Mouse (Mus musculus): Measurements from ENCODE around the gene Jsrp1. TPM values are rescaled to one million over a fixed set of nuclear protein-coding genes. Genes with fewer than 3 reads are reported as not detected.
A peak's percentile ranks its signal among the peaks of the same experiment; 100 is the strongest.

The Jsrp1 gene
- total and polyA plus RNA-seq, 2 experiments from 2014 or later = 1.4 TPM; not detected in 1

- H3K4me2 ChIP-seq (ENCODE audit: low read depth, low read length) = no peak overlapping the region
- no peak for TF ChIP-seq CTCF (IDR thresholded peaks at IDR 0.05; ENCODE audit: low read depth)
- no peaks in the 10 kb centered on the region for H3K27me3 ChIP-seq (ENCODE audit: insufficient read depth, low read length)
- no peaks in the 10 kb centered on the region for H3K9me3 ChIP-seq (ENCODE audit: low read length)
- no peak for DNase-seq (ENCODE audit: low spot score)
- H3K36me3 ChIP-seq (ENCODE audit: insufficient read depth, low read length) = peaks cover 36% of the 10 kb centered on the region
- H3K9ac ChIP-seq (replicated peaks; ENCODE audit: low read length) = no peak overlapping the region
- H3K4me1 ChIP-seq (ENCODE audit: insufficient read depth, low read length) = peaks cover 13% of the 10 kb centered on the region
- ATAC-seq = no peak
- H3K27ac ChIP-seq = no peak overlapping the region
- H3K4me3 ChIP-seq (ENCODE audit: low read length) = no peak overlapping the region
- 90% methylated on average over 10 of the region's 10 CpGs for WGBS
Observed at GRCm38 (mm10) chr10:80802204-80802912, 10.9 kb downstream of the Jsrp1 start.

- peak overlapping the region; percentile 87 for H3K4me3 ChIP-seq (ENCODE audit: low read length)
- H3K4me2 ChIP-seq (ENCODE audit: low read depth, low read length) = peak overlapping the region; percentile 97
- DNase-seq (ENCODE audit: low spot score) (peak; percentile 43), ATAC-seq (no peak)
- 3% methylated on average over 18 of the region's 18 CpGs for WGBS
- peaks cover 13% of the 10 kb centered on the region for H3K4me1 ChIP-seq (ENCODE audit: insufficient read depth, low read length)
- H3K9ac ChIP-seq (replicated peaks; ENCODE audit: low read length) = peak overlapping the region; percentile 96
- H3K27me3 ChIP-seq (ENCODE audit: insufficient read depth, low read length) = no peaks in the 10 kb centered on the region
- H3K36me3 ChIP-seq (ENCODE audit: insufficient read depth, low read length) = peaks cover 38% of the 10 kb centered on the region
- peak overlapping the region; percentile 97 for H3K27ac ChIP-seq
- no peak for TF ChIP-seq CTCF (IDR thresholded peaks at IDR 0.05; ENCODE audit: low read depth)
- no peaks in the 10 kb centered on the region for H3K9me3 ChIP-seq (ENCODE audit: low read length)
Observed at GRCm38 (mm10) chr10:80799070-80799566, 14.2 kb downstream of the Jsrp1 start.

- under 1% methylated on average over 93 of the region's 104 CpGs for WGBS
- H3K36me3 ChIP-seq (ENCODE audit: insufficient read depth, low read length) = peaks cover 36% of the 10 kb centered on the region
- peak; percentile 99 for DNase-seq (ENCODE audit: low spot score)
- peak within 1 kb of the TSS; percentile 97 for H3K27ac ChIP-seq
- no peak for TF ChIP-seq CTCF (IDR thresholded peaks at IDR 0.05; ENCODE audit: low read depth)
- H3K9ac ChIP-seq (replicated peaks; ENCODE audit: low read length) = peak within 1 kb of the TSS; percentile 96
- ATAC-seq = peak; percentile 92
- peaks cover 13% of the 10 kb centered on the region for H3K4me1 ChIP-seq (ENCODE audit: insufficient read depth, low read length)
- no peaks in the 10 kb centered on the region for H3K9me3 ChIP-seq (ENCODE audit: low read length)
- no peaks in the 10 kb centered on the region for H3K27me3 ChIP-seq (ENCODE audit: insufficient read depth, low read length)
- H3K4me2 ChIP-seq (ENCODE audit: low read depth, low read length) = peak within 1 kb of the TSS; percentile 97
- peak within 1 kb of the TSS; percentile 87 for H3K4me3 ChIP-seq (ENCODE audit: low read length)
Observed at GRCm38 (mm10) chr10:80798150-80799006, 14.9 kb downstream of the Jsrp1 start, which contains the start of the genes Sf3a2 and Plekhj1. Gene Sf3a2 (plus strand): TSS chr10:80798198. Gene Plekhj1 (minus strand): TSS chr10:80798626.

GRCm38 (mm10) chr10:80797186-80798149, 15.8 kb downstream of the Jsrp1 start:
- Histone ChIP-seq H3K4me3 (ENCODE audit: low read length) (peak overlapping the region; percentile 87), H3K4me1 (ENCODE audit: insufficient read depth, low read length) (peaks cover 13% of the 10 kb centered on the region), H3K4me2 (ENCODE audit: low read depth, low read length) (peak overlapping the region; percentile 97), H3K27ac (peak overlapping the region; percentile 97), H3K9me3 (ENCODE audit: low read length) (no peaks in the 10 kb centered on the region), H3K9ac (replicated peaks; ENCODE audit: low read length) (peak overlapping the region; percentile 96), H3K27me3 (ENCODE audit: insufficient read depth, low read length) (no peaks in the 10 kb centered on the region), H3K36me3 (ENCODE audit: insufficient read depth, low read length) (peaks cover 29% of the 10 kb centered on the region)
- TF ChIP-seq CTCF (IDR thresholded peaks at IDR 0.05; ENCODE audit: low read depth) = 0 out of 2 replicates have a peak, but pooled peaks have one; percentile 2
- 3% methylated on average over 56 of the region's 59 CpGs for WGBS
- peak; percentile 83 for ATAC-seq
- DNase-seq (ENCODE audit: low spot score) = peak; percentile 85

GRCm38 (mm10) chr10:80796307-80796848, 16.9 kb downstream of the Jsrp1 start:
- Histone ChIP-seq H3K27ac (no peak overlapping the region), H3K9me3 (ENCODE audit: low read length) (no peaks in the 10 kb centered on the region), H3K4me1 (ENCODE audit: insufficient read depth, low read length) (peaks cover 13% of the 10 kb centered on the region), H3K36me3 (ENCODE audit: insufficient read depth, low read length) (peaks cover 26% of the 10 kb centered on the region), H3K4me2 (ENCODE audit: low read depth, low read length) (peak overlapping the region; percentile 97), H3K4me3 (ENCODE audit: low read length) (no peak overlapping the region), H3K9ac (replicated peaks; ENCODE audit: low read length) (peak overlapping the region; percentile 96; the same call in 1 of the 2 replicates), H3K27me3 (ENCODE audit: insufficient read depth, low read length) (no peaks in the 10 kb centered on the region)
- DNase-seq (ENCODE audit: low spot score) (no peak), ATAC-seq (no peak)
- 73% methylated on average over 9 of the region's 9 CpGs for WGBS
- TF ChIP-seq CTCF (IDR thresholded peaks at IDR 0.05; ENCODE audit: low read depth) = no peak
